ENCODE assay signal across 8 mouse cellular contexts in the genomic region with DNA sequence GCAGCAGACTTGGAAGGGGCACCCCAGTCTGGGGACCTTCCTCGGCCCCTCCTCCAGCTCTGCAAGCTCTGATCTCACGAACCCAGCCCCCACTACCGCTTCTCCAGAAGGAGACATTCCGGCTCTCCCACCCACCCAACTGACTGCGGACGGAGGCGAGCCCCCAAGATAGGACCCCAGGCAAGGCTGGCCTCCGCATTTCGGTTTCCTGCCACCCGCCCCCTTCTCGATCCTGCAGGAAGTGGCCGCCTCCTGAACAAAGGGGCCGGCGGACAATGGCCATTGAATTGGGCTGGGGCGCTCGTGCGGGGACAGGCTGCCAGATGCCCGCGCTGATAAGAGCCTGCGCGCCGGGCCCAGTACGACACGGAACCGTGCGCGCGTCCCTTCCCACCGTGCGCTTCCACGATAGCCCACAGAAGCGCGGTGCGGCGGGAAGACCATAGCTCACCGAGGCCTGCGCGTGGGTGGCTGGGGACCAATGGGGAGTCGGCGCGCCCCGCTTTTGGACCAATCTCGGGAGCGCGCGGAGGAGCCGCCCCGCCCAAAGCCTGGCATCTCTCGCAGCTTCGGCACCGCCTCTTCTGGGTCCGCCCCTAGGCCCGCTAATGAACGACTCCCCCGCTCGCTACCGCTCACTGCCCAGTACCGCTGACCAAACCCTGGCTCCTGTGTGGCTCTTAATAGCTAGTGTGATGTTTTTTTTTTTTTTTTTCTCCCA. TPM values are rescaled to one million over a fixed set of nuclear protein-coding genes. Genes with fewer than 3 reads are reported as not detected.
DNase-seq lines count a peak whose midpoint lies in the region; ATAC-seq and TF ChIP-seq lines count a peak whose summit lies in the region.

No protein-coding gene starts in this region.

- no peaks in the 10 kb centered on the region for H3K9me3 ChIP-seq in forebrain, embryonic 13.5 days (replicated peaks)
- no peaks in the 10 kb centered on the region for H3K9me3 ChIP-seq in liver, postnatal 0 days (ENCODE audit: low read length)
- H3K9me3 ChIP-seq in neural tube, embryonic 14.5 days (ENCODE audit: control insufficient read depth, low read length), result no peaks in the 10 kb centered on the region

- peaks cover 20% of the 10 kb centered on the region for H3K4me1 ChIP-seq in forebrain, embryonic 13.5 days
- peaks cover 15% of the 10 kb centered on the region for H3K4me1 ChIP-seq in liver, postnatal 0 days (ENCODE audit: insufficient read depth)
- H3K4me1 ChIP-seq in neural tube, embryonic 14.5 days (ENCODE audit: control insufficient read depth, insufficient read depth, low read length), result peaks cover 13% of the 10 kb centered on the region; the same call in 1 of the 2 replicates

- peak overlapping the region; percentile 80 for H3K4me2 ChIP-seq in forebrain, embryonic 13.5 days
- peak overlapping the region; percentile 96 for H3K4me2 ChIP-seq in liver, postnatal 0 days (ENCODE audit: low read depth, low read length)
- peak overlapping the region; percentile 77 for H3K4me2 ChIP-seq in neural tube, embryonic 14.5 days (ENCODE audit: low read depth, low read length)

- H3K27me3 ChIP-seq in forebrain, embryonic 13.5 days, result peaks cover 4% of the 10 kb centered on the region; the same call in 1 of the 2 replicates
- peaks cover 30% of the 10 kb centered on the region for H3K27me3 ChIP-seq in liver, postnatal 0 days (ENCODE audit: insufficient read depth, low read length)
- no peaks in the 10 kb centered on the region for H3K27me3 ChIP-seq in neural tube, embryonic 14.5 days (ENCODE audit: control insufficient read depth, insufficient read depth, low read length)

- under 1% methylated on average over 54 of the region's 58 CpGs for WGBS in forebrain, embryonic 13.5 days
- WGBS in liver, postnatal 0 days (ENCODE audit: insufficient replicate concordance), result under 1% methylated on average over 58 of the region's 58 CpGs
- under 1% methylated on average over 55 of the region's 58 CpGs for WGBS in neural tube, embryonic 14.5 days

- no peak for TF ChIP-seq EP300 in liver, postnatal 0 days (IDR thresholded peaks at IDR 0.05; ENCODE audit: low read depth)

- peak overlapping the region; percentile 74 for H3K27ac ChIP-seq in forebrain, embryonic 13.5 days
- no peak overlapping the region; the same call in 1 of the 2 replicates for H3K27ac ChIP-seq in liver, postnatal 0 days (ENCODE audit: low read depth)
- H3K27ac ChIP-seq in neural tube, embryonic 14.5 days (ENCODE audit: low read depth, low read length), result peak overlapping the region; percentile 83

- ATAC-seq in cerebellum, adult (ENCODE audit: insufficient number of reproducible peaks, low FRiP score, low TSS enrichment), result peak; percentile 80
- ATAC-seq in forebrain, embryonic 13.5 days, result peak; percentile 90
- ATAC-seq in liver, postnatal 0 days, result peak; percentile 79
- ATAC-seq in neural tube, embryonic 14.5 days (ENCODE audit: low read depth), result peak; percentile 91

- no peaks in the 10 kb centered on the region for H3K36me3 ChIP-seq in forebrain, embryonic 13.5 days (ENCODE audit: poor library complexity, severe bottlenecking)
- H3K36me3 ChIP-seq in liver, postnatal 0 days (replicated peaks; ENCODE audit: insufficient read depth, low read length), result no peaks in the 10 kb centered on the region
- no peaks in the 10 kb centered on the region for H3K36me3 ChIP-seq in neural tube, embryonic 14.5 days (ENCODE audit: control insufficient read depth, insufficient read depth, low read length)

- peak; percentile 50 for DNase-seq in ES-CJ7 (ENCODE audit: low read depth, low spot score)
- DNase-seq in heart, postnatal 10 days, result peak; percentile 86 to 88
- peak; percentile 94 for DNase-seq in layer of hippocampus, adult 11-12 months (ENCODE audit: low spot score)
- peak; percentile 82 for DNase-seq in liver, postnatal 0 days
- peak; percentile 89 for DNase-seq in testis, postnatal 10 days (ENCODE audit: low spot score)

- intact Hi-C loops in heart, postnatal 10 days (cut with DNase I), result loop anchor here (10.0 kb wide), 1 partner anchor 75 kb away; no protein-coding TSS in a partner anchor

- peak overlapping the region; percentile 50 for H3K4me3 ChIP-seq in forebrain, embryonic 13.5 days
- H3K4me3 ChIP-seq in liver, postnatal 0 days (ENCODE audit: low read depth, low read length), result peak overlapping the region; percentile 58
- H3K4me3 ChIP-seq in neural tube, embryonic 14.5 days (ENCODE audit: low read depth, low read length), result peak overlapping the region; percentile 46

- TF ChIP-seq CTCF in liver, postnatal 0 days (IDR thresholded peaks at IDR 0.05; ENCODE audit: low read depth), result no peak

- peak overlapping the region; percentile 71 for H3K9ac ChIP-seq in forebrain, embryonic 13.5 days
- H3K9ac ChIP-seq in liver, postnatal 0 days (replicated peaks), result peak overlapping the region; percentile 54
- H3K9ac ChIP-seq in neural tube, embryonic 14.5 days (replicated peaks; ENCODE audit: low read depth, low read length), result peak overlapping the region; percentile 72

RNA-seq across cellular contexts. Expression of gene Nudt14, which starts 8.3 kb away (rescaled TPM):
- polyA plus RNA-seq in forebrain, embryonic 13.5 days (2015; fragmentation: Nextera tagmentation; extraction: Ambion mirVana), result 57.1 and 61.2 TPM in 2 replicates
- total RNA-seq in heart, postnatal 10 days (2021), result 10 to 100 TPM; 11.7 to 11.8 TPM
- 30.0 and 30.6 TPM in 2 replicates for polyA plus RNA-seq in liver, postnatal 0 days (2015; fragmentation: Nextera tagmentation; extraction: Ambion mirVana)
- 57.1 and 64.1 TPM in 2 replicates for polyA plus RNA-seq in neural tube, embryonic 14.5 days (2014; fragmentation: Nextera tagmentation; extraction: Ambion mirVana)

RNA-seq across cellular contexts. Expression of gene Jag2, which starts 20.6 kb away (rescaled TPM):
- polyA plus RNA-seq in forebrain, embryonic 13.5 days (2015; fragmentation: Nextera tagmentation; extraction: Ambion mirVana), result 4.1 TPM in 2 replicates
- 10 to 100 TPM; 36.1 to 38.5 TPM for total RNA-seq in heart, postnatal 10 days (2021)
- 0.14 and 0.22 TPM in 2 replicates for polyA plus RNA-seq in liver, postnatal 0 days (2015; fragmentation: Nextera tagmentation; extraction: Ambion mirVana)
- 14.0 and 17.2 TPM in 2 replicates for polyA plus RNA-seq in neural tube, embryonic 14.5 days (2014; fragmentation: Nextera tagmentation; extraction: Ambion mirVana)

RNA-seq across cellular contexts. Expression of gene Btbd6, which starts 26.1 kb away (rescaled TPM):
- 30.3 and 32.7 TPM in 2 replicates for polyA plus RNA-seq in forebrain, embryonic 13.5 days (2015; fragmentation: Nextera tagmentation; extraction: Ambion mirVana)
- 10 to 100 TPM; 22.9 to 24.5 TPM for total RNA-seq in heart, postnatal 10 days (2021)
- polyA plus RNA-seq in liver, postnatal 0 days (2015; fragmentation: Nextera tagmentation; extraction: Ambion mirVana), result 4.1 and 4.7 TPM in 2 replicates
- polyA plus RNA-seq in neural tube, embryonic 14.5 days (2014; fragmentation: Nextera tagmentation; extraction: Ambion mirVana), result 48.1 and 55.5 TPM in 2 replicates

RNA-seq across cellular contexts. Expression of gene Brf1, which starts 50.3 kb away (rescaled TPM):
- polyA plus RNA-seq in forebrain, embryonic 13.5 days (2015; fragmentation: Nextera tagmentation; extraction: Ambion mirVana), result 62.5 and 68.8 TPM in 2 replicates
- total RNA-seq in heart, postnatal 10 days (2021), result 10 to 100 TPM; 29.3 to 35.8 TPM
- 17.0 and 18.4 TPM in 2 replicates for polyA plus RNA-seq in liver, postnatal 0 days (2015; fragmentation: Nextera tagmentation; extraction: Ambion mirVana)
- polyA plus RNA-seq in neural tube, embryonic 14.5 days (2014; fragmentation: Nextera tagmentation; extraction: Ambion mirVana), result 52.1 and 53.8 TPM in 2 replicates
